Mouse (Mus musculus) lung, postnatal 0 days (tissue): ENCODE measurements at regions not wholly inside any gene's neighbourhood (a gene's known extent, or its start where the extent isn't known, plus 50 kb on each side); places are given as distances from the start of the nearest gene placed in this dataset.

ENCODE experiments used
- ATAC-seq: fragments of 200-750 bp; cut with Nextera tagmentation; 2 replicates; pipeline ENCODE4 v1.8.0; 2017; ENCODE audit warnings: moderate library complexity
- DNase-seq: peaks from one replicate; pipeline ENCODE4 v3.0.0-alpha.2; 2016; ENCODE audit warnings: low spot score
- H3K27ac ChIP-seq: fragments of 300-500 bp; sonication (generic); 2 replicates; pipeline ENCODE4 v1.5.1; 2014; ENCODE audit warnings: antibody characterized with exemption, mild to moderate bottlenecking, low read length, mixed read lengths
- H3K27me3 ChIP-seq: fragments of 300-500 bp; sonication (generic); replicated peaks from 2 replicates; pipeline ENCODE4 v1.6.1; 2014; ENCODE audit warnings: low read length, mixed read lengths; ENCODE audit not compliant: insufficient read depth
- H3K36me3 ChIP-seq: fragments of 300-500 bp; sonication (generic); 2 replicates; pipeline ENCODE4 v1.6.1; 2014; ENCODE audit warnings: low read length, mixed read lengths; ENCODE audit not compliant: insufficient read depth
- H3K4me1 ChIP-seq: fragments of 300-500 bp; sonication (generic); 2 replicates; pipeline ENCODE4 v1.6.1; 2014; ENCODE audit warnings: antibody characterized with exemption, low read depth, low read length, mixed read lengths; ENCODE audit not compliant: insufficient read depth
- H3K4me2 ChIP-seq: fragments of 300-500 bp; sonication (generic); replicated peaks from 2 replicates; pipeline ENCODE4 v1.6.1; 2014; ENCODE audit warnings: low read depth, mild to moderate bottlenecking, low read length, moderate library complexity, mixed read lengths
- H3K4me3 ChIP-seq: fragments of 300-500 bp; sonication (generic); 2 replicates; pipeline ENCODE4 v1.5.1; 2014; ENCODE audit warnings: low read depth, low read length
- H3K9ac ChIP-seq: fragments of 300-500 bp; sonication (generic); replicated peaks from 2 replicates; pipeline ENCODE4 v1.6.1; 2014; ENCODE audit warnings: low read depth, mild to moderate bottlenecking
- H3K9me3 ChIP-seq: fragments of 300-500 bp; sonication (generic); 2 replicates; pipeline ENCODE4 v1.6.1; 2016; ENCODE audit warnings: low read length, mixed read lengths
- CTCF ChIP-seq: IDR thresholded peaks from 2 replicates; pipeline ENCODE4 v1.5.1; 2016; ENCODE audit warnings: antibody characterized with exemption, mild to moderate bottlenecking
- EP300 ChIP-seq: IDR thresholded peaks from 2 replicates; pipeline ENCODE4 v1.6.1; 2016; ENCODE audit warnings: antibody characterized with exemption, mild to moderate bottlenecking, control low read depth
- WGBS: fragments of 180-500 bp; shearing (Covaris S2); extraction: QIAGEN DNeasy Blood & Tissue Kit; methylation state at CpG from one replicate; pipeline ENCODE4 v1.1.7; 2014; 5-methylcytosine and 5-hydroxymethylcytosine counted together

GRCm38 (mm10) chr4:142321209-142321863 is 82.1 kb upstream of the Kazn start:
- Histone ChIP-seq H3K27ac (no peak overlapping the region), H3K9me3 (no peaks in the 10 kb centered on the region), H3K4me2 (no peak overlapping the region), H3K9ac (no peak overlapping the region), H3K36me3 (no peaks in the 10 kb centered on the region), H3K4me3 (no peak overlapping the region), H3K4me1 (no peaks in the 10 kb centered on the region), H3K27me3 (no peaks in the 10 kb centered on the region)
- no peak for TF ChIP-seq EP300
- no peak for TF ChIP-seq CTCF
- ATAC-seq (no peak), DNase-seq (no peak)
- 49% methylated on average over 14 of the region's 14 CpGs for WGBS

- no peaks in the 10 kb centered on the region for H3K4me1 ChIP-seq
- ATAC-seq = no peak
- TF ChIP-seq CTCF (no peak), EP300 (no peak)
Measured at GRCm38 (mm10) chr4:142310282-142310681, 71.1 kb upstream of the Kazn start.

GRCm38 (mm10) chr4:142308271-142308670 is 69.1 kb upstream of the Kazn start:
- WGBS = 47% methylated on average over 7 of the region's 7 CpGs
- ATAC-seq (no peak), DNase-seq (no peak)
- no peaks in the 10 kb centered on the region for H3K4me1 ChIP-seq
- no peaks in the 10 kb centered on the region for H3K9me3 ChIP-seq
- no peaks in the 10 kb centered on the region for H3K27me3 ChIP-seq
- no peak overlapping the region for H3K4me3 ChIP-seq
- H3K27ac ChIP-seq = no peak overlapping the region
- TF ChIP-seq CTCF (no peak), EP300 (no peak)
- no peak overlapping the region for H3K4me2 ChIP-seq
- no peaks in the 10 kb centered on the region for H3K36me3 ChIP-seq
- H3K9ac ChIP-seq = no peak overlapping the region

More at GRCm38 (mm10) chr4:142310282-142310681, 71.1 kb upstream of the Kazn start:
- H3K27ac ChIP-seq = no peak overlapping the region
- no peaks in the 10 kb centered on the region for H3K9me3 ChIP-seq
- H3K27me3 ChIP-seq = no peaks in the 10 kb centered on the region
- no peaks in the 10 kb centered on the region for H3K36me3 ChIP-seq
- no peak overlapping the region for H3K9ac ChIP-seq
- H3K4me3 ChIP-seq = no peak overlapping the region
- 86% methylated on average over 6 of the region's 6 CpGs for WGBS
- no peak overlapping the region for H3K4me2 ChIP-seq
- no peak for DNase-seq

DNA sequence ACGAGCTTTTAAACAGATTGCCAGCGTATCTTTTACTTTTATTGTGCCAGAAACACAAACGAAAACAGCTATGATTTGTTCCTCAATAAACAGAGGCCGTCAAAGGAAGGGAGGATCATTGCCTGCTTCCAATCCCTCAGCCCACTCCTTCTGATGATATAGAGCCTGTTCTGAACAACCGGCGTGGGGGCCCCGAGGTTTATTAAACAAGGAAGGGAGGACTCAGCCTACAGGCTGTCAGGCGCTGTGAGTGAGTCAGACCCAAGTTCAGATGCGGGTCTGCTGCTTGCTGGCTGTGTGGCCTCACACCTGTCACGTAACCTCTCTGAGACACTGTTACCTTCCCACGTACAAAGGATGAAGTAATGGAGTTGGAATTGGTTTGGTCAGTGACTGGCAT is 68.1 kb upstream of the Kazn start:
- TF ChIP-seq EP300 = no peak
- 58% methylated on average over 11 of the region's 11 CpGs for WGBS
- Histone ChIP-seq H3K9me3 (no peaks in the 10 kb centered on the region), H3K4me2 (no peak overlapping the region), H3K9ac (no peak overlapping the region), H3K27me3 (no peaks in the 10 kb centered on the region), H3K4me3 (no peak overlapping the region), H3K36me3 (no peaks in the 10 kb centered on the region), H3K4me1 (no peaks in the 10 kb centered on the region), H3K27ac (no peak overlapping the region)
- ATAC-seq (no peak), DNase-seq (no peak)

DNA sequence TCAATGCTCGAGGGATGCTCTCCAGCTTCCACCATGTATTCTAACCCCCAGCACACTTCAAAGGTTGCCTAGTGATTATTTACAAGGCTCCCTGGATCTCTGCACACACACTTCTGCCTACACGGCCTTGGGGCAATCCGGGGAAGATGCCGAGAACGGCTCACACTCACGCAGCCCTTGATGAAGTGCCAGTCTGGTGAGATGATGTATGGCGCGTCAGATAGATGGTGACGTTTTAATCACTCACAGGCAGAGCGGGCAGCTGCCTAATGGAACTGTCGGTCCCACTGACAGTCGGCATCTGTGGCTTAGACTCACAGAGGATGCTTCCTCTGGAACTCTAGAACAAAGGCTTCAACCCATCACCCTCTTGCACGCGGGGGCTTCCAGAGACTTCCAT is 66.9 kb upstream of the Kazn start:
- TF ChIP-seq CTCF (no peak), EP300 (no peak)
- H3K4me2 ChIP-seq = no peak overlapping the region
- 65% methylated on average over 14 of the region's 14 CpGs for WGBS

GRCm38 (mm10) chr4:142303374-142304020 is 64.3 kb upstream of the Kazn start:
- Histone ChIP-seq H3K27me3 (no peaks in the 10 kb centered on the region), H3K4me2 (no peak overlapping the region), H3K27ac (no peak overlapping the region), H3K4me1 (no peaks in the 10 kb centered on the region), H3K4me3 (no peak overlapping the region), H3K9me3 (no peaks in the 10 kb centered on the region), H3K36me3 (no peaks in the 10 kb centered on the region), H3K9ac (no peak overlapping the region)
- ATAC-seq = no peak
- 80% methylated on average over 10 of the region's 10 CpGs for WGBS
- TF ChIP-seq CTCF (no peak), EP300 (no peak)
- DNase-seq = no peak

More for the DNA sequence above, 66.9 kb upstream of the Kazn start:
- Histone ChIP-seq H3K4me1 (no peaks in the 10 kb centered on the region), H3K9ac (no peak overlapping the region), H3K9me3 (no peaks in the 10 kb centered on the region), H3K36me3 (no peaks in the 10 kb centered on the region), H3K27me3 (no peaks in the 10 kb centered on the region), H3K4me3 (no peak overlapping the region), H3K27ac (no peak overlapping the region)
- DNase-seq (no peak), ATAC-seq (no peak)
